Mouse (Mus musculus) left cerebral cortex, adult 2 months (tissue): Measurements from ENCODE around the gene Hcar1. TPM values are rescaled to one million over a fixed set of nuclear protein-coding genes. Genes with fewer than 3 reads are reported as not detected.

Experiments used
- DNase-seq, 2 experiments: peaks; one replicate each; pipeline ENCODE4 v3.0.0; 2021 to 2022; ENCODE audit warnings: low spot score in 2 of 2, mixed read lengths in 1 of 2; ENCODE audit errors: extremely low spot score in 1 of 2
- H3K27ac ChIP-seq: fragments of 200-600 bp; 2 replicates; pipeline ENCODE4 v1.8.1; 2022
- H3K4me3 ChIP-seq: fragments of 200-600 bp; 2 replicates; pipeline ENCODE4 v1.8.1; 2022
- CTCF ChIP-seq: fragments of 200-600 bp; IDR thresholded peaks from 2 replicates; pipeline ENCODE4 v1.8.1; 2022; ENCODE audit warnings: antibody characterized with exemption, mild to moderate bottlenecking, moderate library complexity
- intact Hi-C: fragments of 180-260 bp; cut with DNase I; formaldehyde crosslinking; loops from one replicate; pipeline ENCODE4 v1.15.1; 2025
- total RNA-seq, 2 experiments: library from RNA; stranded (reverse); gene quantifications; 2 replicates each; pipeline ENCODE4 v1.2.3; 2021

The Hcar1 gene
- total RNA-seq, 2 experiments from 2014 or later = 1.5 TPM

GRCm38 (mm10) chr5:123890987-123891386 is 11.2 kb upstream of the Hcar1 start:
- DNase-seq = no peak
- Histone ChIP-seq H3K27ac (no peak overlapping the region), H3K4me3 (no peak overlapping the region)
- no peak for TF ChIP-seq CTCF
- intact Hi-C loops = no loop called here

- H3K27ac ChIP-seq = no peak overlapping the region
Measured at GRCm38 (mm10) chr5:123890312-123890711, 10.5 kb upstream of the Hcar1 start.

GRCm38 (mm10) chr5:123886365-123886764 is 6.5 kb upstream of the Hcar1 start:
- no peak for DNase-seq
- Histone ChIP-seq H3K27ac (no peak overlapping the region), H3K4me3 (no peak overlapping the region)
- intact Hi-C loops = no loop called here
- no peak for TF ChIP-seq CTCF

More at GRCm38 (mm10) chr5:123890312-123890711, 10.5 kb upstream of the Hcar1 start:
- no peak overlapping the region for H3K4me3 ChIP-seq
- TF ChIP-seq CTCF = no peak
- intact Hi-C loops = no loop called here
- DNase-seq = no peak

GRCm38 (mm10) chr5:123884332-123884731 is 4.5 kb upstream of the Hcar1 start:
- no peak for DNase-seq
- Histone ChIP-seq H3K27ac (no peak overlapping the region), H3K4me3 (no peak overlapping the region)
- TF ChIP-seq CTCF = no peak
- intact Hi-C loops = no loop called here

- no peak for DNase-seq
Measured at GRCm38 (mm10) chr5:123883891-123884290, 4.1 kb upstream of the Hcar1 start.

GRCm38 (mm10) chr5:123880778-123881177 is 958 bp upstream of the Hcar1 start:
- TF ChIP-seq CTCF = peak; percentile 9
- no peak for DNase-seq
- Histone ChIP-seq H3K4me3 (no peak overlapping the region), H3K27ac (no peak overlapping the region)
- intact Hi-C loops = no loop called here

More at GRCm38 (mm10) chr5:123883891-123884290, 4.1 kb upstream of the Hcar1 start:
- no peak for TF ChIP-seq CTCF
- Histone ChIP-seq H3K4me3 (no peak overlapping the region), H3K27ac (no peak overlapping the region)
- intact Hi-C loops = no loop called here

GRCm38 (mm10) chr5:123878056-123878455 is 1.8 kb downstream of the Hcar1 start:
- Histone ChIP-seq H3K4me3 (no peak overlapping the region), H3K27ac (no peak overlapping the region)
- intact Hi-C loops = no loop called here
- no peak for DNase-seq
- no peak for TF ChIP-seq CTCF

- DNase-seq = no peak
- intact Hi-C loops = loop anchor here (5.0 kb wide), 1 partner anchor 77 kb away; no protein-coding TSS in a partner anchor
Measured at GRCm38 (mm10) chr5:123874177-123874576, 5.6 kb downstream of the Hcar1 start.

GRCm38 (mm10) chr5:123869615-123870014 is 10.2 kb downstream of the Hcar1 start:
- intact Hi-C loops = loop anchor here (5.0 kb wide), 1 partner anchor 72 kb away; no protein-coding TSS in a partner anchor
- no peak for TF ChIP-seq CTCF
- H3K4me3 ChIP-seq = no peak overlapping the region
- no peak for DNase-seq
- H3K27ac ChIP-seq = no peak overlapping the region

More at GRCm38 (mm10) chr5:123874177-123874576, 5.6 kb downstream of the Hcar1 start:
- H3K4me3 ChIP-seq = no peak overlapping the region
- TF ChIP-seq CTCF = no peak
- no peak overlapping the region for H3K27ac ChIP-seq

- Histone ChIP-seq H3K27ac (no peak overlapping the region), H3K4me3 (no peak overlapping the region)
- TF ChIP-seq CTCF = no peak
- no peak for DNase-seq
- intact Hi-C loops = no loop called here
Measured at GRCm38 (mm10) chr5:123866457-123866856, 13.4 kb downstream of the Hcar1 start.

- TF ChIP-seq CTCF = no peak
- intact Hi-C loops = no loop called here
- no peak for DNase-seq
- Histone ChIP-seq H3K4me3 (no peak within 1 kb of the TSS), H3K27ac (no peak within 1 kb of the TSS)
Measured at GRCm38 (mm10) chr5:123865365-123865764, 14.5 kb downstream of the Hcar1 start, which contains the start of gene Hcar2. Gene Hcar2, minus strand, starts transcription at chr5:123865499.

GRCm38 (mm10) chr5:123863934-123864333 is 15.9 kb downstream of the Hcar1 start:
- DNase-seq = no peak
- no peak for TF ChIP-seq CTCF
- intact Hi-C loops = no loop called here
- H3K27ac ChIP-seq = peak overlapping the region; percentile 36
- H3K4me3 ChIP-seq = no peak overlapping the region
